Mouse (Mus musculus) brain, adult 10 weeks (tissue): ENCODE data around the gene Ube2m. TPM values are rescaled to one million over a fixed set of nuclear protein-coding genes. Genes with fewer than 3 reads are reported as not detected.

Experiments
- polyA plus RNA-seq: library from polyadenylated mRNA; stranded (reverse); fragments of 350-450 nt; fragmentation: Illumina TruSeq; extraction: RNeasy Lipid Tissue Mini Kit (QIAGEN cat#74804); gene quantifications from one replicate; pipeline ENCODE4 v1.2.3, GENCODE M21; 2015; ENCODE audit warnings: low read depth, low replicate concordance

Ube2m gene
- 279 TPM for polyA plus RNA-seq

DNA sequence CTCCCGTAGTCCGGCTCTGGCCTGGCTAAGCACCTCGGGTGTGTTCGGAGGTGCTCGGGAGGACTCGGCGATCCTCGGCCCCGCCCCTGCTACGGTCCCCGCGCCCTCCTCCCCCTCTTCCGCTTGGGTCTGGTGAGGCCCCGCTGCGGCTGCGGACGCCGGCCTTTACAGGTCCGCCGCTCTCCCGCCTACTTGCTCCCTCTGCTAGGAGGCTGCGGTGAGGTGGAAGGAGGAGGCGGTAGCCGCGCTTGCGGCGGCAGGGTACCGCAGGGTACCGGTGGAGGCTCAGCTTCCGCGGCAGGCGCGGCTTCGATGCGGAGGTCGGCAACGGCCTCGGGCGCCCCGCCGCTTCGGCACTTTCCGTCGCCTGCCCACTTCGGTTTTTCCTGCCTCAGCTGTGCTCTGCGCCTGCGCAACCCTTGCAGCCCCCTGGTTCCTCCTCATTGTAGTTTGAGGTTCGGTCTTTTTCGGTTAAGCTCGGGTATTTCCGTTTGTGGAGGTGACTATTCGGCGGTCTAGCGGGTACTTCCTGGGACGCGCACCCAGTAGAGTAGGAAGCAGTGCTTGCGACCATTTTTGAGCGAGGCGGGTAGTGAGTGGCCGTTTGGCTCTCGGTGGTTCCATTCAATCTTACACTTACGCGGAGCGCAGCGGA is at the start of gene Ube2m:
TSS of gene Ube2m (minus strand) at position 375 of the 655 bp plus-strand sequence.

DNA sequence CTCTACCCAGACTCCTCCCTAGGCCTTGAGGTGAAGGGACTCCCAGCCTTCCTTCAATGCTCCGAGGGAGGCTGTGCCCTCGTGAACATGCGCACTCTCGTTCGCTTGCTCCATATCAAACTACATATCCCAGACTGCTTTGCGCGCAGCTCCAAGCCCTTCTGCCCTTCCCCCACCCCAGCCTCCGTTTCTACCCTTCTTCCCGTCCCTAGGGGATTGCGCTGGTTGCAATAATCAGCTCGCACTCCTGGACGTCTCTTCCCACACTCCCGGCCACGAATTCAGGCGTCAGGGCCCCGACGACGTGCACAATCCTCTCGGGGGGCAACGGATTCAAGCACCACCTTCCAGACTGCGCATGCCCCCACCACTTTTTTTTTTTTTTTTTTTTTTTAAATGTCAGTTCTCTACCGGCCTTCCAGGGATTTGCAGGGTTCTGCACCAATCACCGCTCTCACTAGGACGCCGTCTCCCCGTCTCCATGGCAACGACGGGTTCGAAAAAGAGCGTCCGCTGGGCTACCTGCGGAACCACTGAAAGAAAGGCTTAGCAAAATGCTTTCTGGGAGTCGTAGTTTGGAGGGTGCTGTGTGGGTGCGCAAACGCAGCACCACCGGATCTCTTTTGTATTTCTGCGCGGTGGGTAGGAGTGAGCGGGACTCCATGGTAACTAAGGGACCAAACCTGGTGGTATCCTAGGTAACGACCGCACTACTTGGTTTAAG is 16.4 kb upstream of the Ube2m start, which contains the start of gene Mzf1:
TSS of gene Mzf1 (minus strand) at position 478 of the 724 bp plus-strand sequence.

DNA sequence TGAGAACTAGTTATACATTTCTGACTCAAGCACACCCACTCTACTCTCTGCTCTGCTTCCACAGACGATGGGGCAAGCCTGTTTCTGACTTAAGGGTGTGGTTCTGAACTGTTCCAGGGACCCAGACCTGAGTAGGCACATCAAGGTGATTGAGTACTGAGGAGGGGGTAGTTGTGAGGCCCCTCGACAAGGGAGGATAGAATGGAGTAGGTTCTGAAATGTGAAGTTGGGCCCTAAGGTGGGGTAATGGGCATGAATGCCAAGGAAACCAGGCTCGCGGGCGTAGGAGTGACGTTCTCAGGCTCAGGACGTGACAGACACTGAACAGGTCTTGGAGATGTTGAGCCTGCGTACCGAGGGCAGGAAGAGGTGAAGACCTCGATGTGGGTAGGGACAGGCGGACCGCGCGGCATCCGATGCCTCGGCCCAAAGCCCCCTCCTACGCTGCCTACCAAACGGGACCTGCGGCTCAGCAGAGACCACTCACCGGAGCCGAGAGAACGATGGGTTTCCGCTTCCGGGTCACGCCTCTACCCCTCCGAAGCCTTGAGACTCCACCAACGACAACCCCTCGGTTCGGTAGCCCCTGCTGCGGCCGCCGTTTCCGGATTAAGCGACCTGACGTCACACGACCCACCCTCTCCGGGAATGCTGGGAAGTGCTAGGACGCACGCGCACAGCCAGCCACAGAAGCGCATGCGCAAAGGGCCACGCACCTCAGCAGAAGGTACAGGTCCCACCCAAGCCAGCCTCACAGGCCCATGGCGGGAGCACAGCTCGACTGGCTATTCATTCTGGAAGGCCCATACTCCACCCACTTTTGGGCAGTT is 3.7 kb downstream of the Ube2m start, which contains the start of gene Chmp2a:
TSS of gene Chmp2a (minus strand) at position 660 of the 830 bp plus-strand sequence.

GRCm38 (mm10) chr7:13010005-13010908 is 27.8 kb downstream of the Ube2m start, which contains the start of gene Zbtb45:
TSS of gene Zbtb45 (minus strand) at chr7:13010034.

DNA sequence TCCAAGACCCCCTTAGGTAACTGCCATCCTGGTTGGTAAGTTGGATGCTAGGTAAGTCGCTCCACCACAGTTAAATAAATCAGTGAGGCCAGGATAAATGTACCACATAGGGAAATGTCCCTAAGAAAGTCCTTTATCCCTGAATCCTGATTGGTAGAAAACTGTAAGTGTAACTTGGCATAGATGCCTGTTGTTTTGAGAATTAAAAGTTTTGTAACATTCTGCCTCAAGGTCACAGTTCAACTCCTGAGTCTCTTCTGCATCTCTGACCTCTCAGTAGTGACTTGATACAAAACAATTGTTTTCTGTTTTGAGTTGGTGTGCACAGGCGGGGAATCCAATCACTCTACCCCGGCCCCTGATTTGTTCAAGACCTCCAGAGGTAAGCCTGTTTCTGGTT is 39.2 kb downstream of the Ube2m start, which contains the start of gene Trim28:
TSS of gene Trim28 (plus strand) at position 264 of the 400 bp plus-strand sequence.

DNA sequence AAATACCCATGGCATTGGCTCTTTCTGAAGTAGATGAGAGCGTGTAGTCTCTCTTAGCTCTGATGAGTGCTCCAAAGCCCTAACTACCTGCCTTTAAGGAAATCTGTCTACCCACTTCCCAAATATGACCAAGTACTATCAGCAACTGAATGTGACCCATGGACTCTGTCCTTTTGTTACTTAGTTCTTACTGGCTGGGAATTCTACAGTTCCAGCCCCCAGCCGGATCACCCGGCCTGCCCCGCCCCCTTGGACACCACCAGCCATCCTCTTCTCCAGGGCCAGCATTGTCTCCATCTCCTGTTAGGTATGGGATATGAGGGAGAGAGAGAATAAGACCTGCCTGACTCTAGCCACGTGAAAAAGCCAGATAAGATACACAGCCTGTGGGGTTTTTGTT is 40.0 kb downstream of the Ube2m start, which contains the start of gene Slc27a5:
TSS of gene Slc27a5 (minus strand) at position 140 of the 400 bp plus-strand sequence.

Other genes starting within 250 kb of the Ube2m start
- 17.1 TPM for gene Zscan18, start 234.6 kb downstream of the Ube2m start, polyA plus RNA-seq
- 17.6 TPM for gene Zfp329, start 219.4 kb downstream of the Ube2m start, polyA plus RNA-seq
- gene Zfp110, start 203.5 kb downstream of the Ube2m start, polyA plus RNA-seq, result 12.9 TPM
- 6.8 TPM for gene Zfp128, start 157.1 kb downstream of the Ube2m start, polyA plus RNA-seq
- 9.1 TPM for gene Zscan22, start 140.5 kb downstream of the Ube2m start, polyA plus RNA-seq
- 684 TPM for gene Rps5, start 116.0 kb downstream of the Ube2m start, polyA plus RNA-seq
- 1.1 TPM for gene Rnf225, start 110.9 kb downstream of the Ube2m start, polyA plus RNA-seq
- 6.7 TPM for gene Zfp324, start 72.4 kb downstream of the Ube2m start, polyA plus RNA-seq
- gene Zfp446, start 60.4 kb downstream of the Ube2m start, polyA plus RNA-seq, result 7.9 TPM
- 0.98 TPM for gene Slc27a5, start 40.1 kb downstream of the Ube2m start, polyA plus RNA-seq
- gene Trim28, start 39.2 kb downstream of the Ube2m start, polyA plus RNA-seq, result 177 TPM
- gene Zbtb45, start 28.2 kb downstream of the Ube2m start, polyA plus RNA-seq, result 22.8 TPM
- gene Chmp2a, start 3.5 kb downstream of the Ube2m start, polyA plus RNA-seq, result 240 TPM
- 7.7 TPM for gene Mzf1, start 16.5 kb upstream of the Ube2m start, polyA plus RNA-seq
- gene Vmn1r85, start 56.9 kb upstream of the Ube2m start, polyA plus RNA-seq, result not detected
- not detected for gene Vmn1r86, start 81.6 kb upstream of the Ube2m start, polyA plus RNA-seq
- gene Vmn1r87, start 101.9 kb upstream of the Ube2m start, polyA plus RNA-seq, result not detected
- not detected for gene Vmn1r88, start 121.3 kb upstream of the Ube2m start, polyA plus RNA-seq
- gene Vmn1r89, start 174.7 kb upstream of the Ube2m start, polyA plus RNA-seq, result not detected
- gene Lig1, start 239.0 kb upstream of the Ube2m start, polyA plus RNA-seq, result 9.6 TPM
- 10.1 TPM for gene Zswim9, start 240.4 kb upstream of the Ube2m start, polyA plus RNA-seq